Mouse (Mus musculus) neural tube, embryonic 12.5 days (tissue): ENCODE data around the gene Nup107. TPM values are rescaled to one million over a fixed set of nuclear protein-coding genes. Genes with fewer than 3 reads are reported as not detected.

Experiments used
- ATAC-seq: fragments of 200-750 bp; cut with Nextera tagmentation; 2 replicates; pipeline ENCODE4 v1.8.0; 2017; ENCODE audit warnings: low read depth, mild to moderate bottlenecking, moderate TSS enrichment, moderate library complexity; ENCODE audit not compliant: low FRiP score
- H3K27ac ChIP-seq: fragments of 300-500 bp; sonication (generic); 2 replicates; pipeline ENCODE4 v1.5.1; 2016
- H3K27me3 ChIP-seq: fragments of 300-500 bp; sonication (generic); replicated peaks from 2 replicates; pipeline ENCODE4 v1.6.1; 2016; ENCODE audit warnings: mild to moderate bottlenecking
- H3K36me3 ChIP-seq: fragments of 300-500 bp; sonication (generic); 2 replicates; pipeline ENCODE4 v1.6.1; 2016; ENCODE audit warnings: mild to moderate bottlenecking
- H3K4me1 ChIP-seq: fragments of 300-500 bp; sonication (generic); 2 replicates; pipeline ENCODE4 v1.6.1; 2016
- H3K4me2 ChIP-seq: fragments of 300-500 bp; sonication (generic); replicated peaks from 2 replicates; pipeline ENCODE4 v1.6.1; 2016; ENCODE audit warnings: mild to moderate bottlenecking
- H3K4me3 ChIP-seq: fragments of 300-500 bp; sonication (generic); 2 replicates; pipeline ENCODE4 v1.5.1; 2016
- H3K9ac ChIP-seq: fragments of 300-500 bp; sonication (generic); 2 replicates; pipeline ENCODE4 v1.6.1; 2016; ENCODE audit warnings: mild to moderate bottlenecking
- H3K9me3 ChIP-seq: fragments of 300-500 bp; sonication (generic); 2 replicates; pipeline ENCODE4 v1.6.1; 2016; ENCODE audit warnings: mild to moderate bottlenecking
- WGBS: fragments of 180-500 bp; shearing (Covaris S2); methylation state at CpG from one replicate; pipeline ENCODE4 v1.1.7; 2016; 5-methylcytosine and 5-hydroxymethylcytosine counted together
- polyA plus RNA-seq: library from polyadenylated mRNA; unstranded; fragments of >200 nt; fragmentation: Nextera tagmentation; extraction: Ambion mirVana; gene quantifications from 2 replicates; pipeline ENCODE4 v1.2.1, GENCODE M21; 2016

The Nup107 gene
- polyA plus RNA-seq, 1 experiment from 2014 or later: 67.1 TPM

- Histone ChIP-seq H3K9me3 (no peaks in the 10 kb centered on the region), H3K36me3 (peaks cover 42% of the 10 kb centered on the region), H3K4me1 (no peaks in the 10 kb centered on the region), H3K27me3 (no peaks in the 10 kb centered on the region), H3K4me2 (no peak overlapping the region), H3K4me3 (no peak overlapping the region), H3K27ac (no peak overlapping the region), H3K9ac (no peak overlapping the region)
- 74% methylated on average over 4 of the region's 4 CpGs for WGBS
- no peak for ATAC-seq
Observed at GRCm38 (mm10) chr10:117824139-117824538, 31.6 kb upstream of the Nup107 start.

GRCm38 (mm10) chr10:117823321-117823720 is 30.8 kb upstream of the Nup107 start:
- H3K4me3 ChIP-seq: no peak overlapping the region
- no peak overlapping the region for H3K27ac ChIP-seq
- H3K9me3 ChIP-seq: no peaks in the 10 kb centered on the region
- peaks cover 49% of the 10 kb centered on the region for H3K36me3 ChIP-seq
- ATAC-seq: no peak
- H3K4me1 ChIP-seq: no peaks in the 10 kb centered on the region
- no peak overlapping the region for H3K9ac ChIP-seq
- WGBS: 91% methylated on average over 6 of the region's 6 CpGs
- H3K4me2 ChIP-seq: no peak overlapping the region
- H3K27me3 ChIP-seq: no peaks in the 10 kb centered on the region

DNA sequence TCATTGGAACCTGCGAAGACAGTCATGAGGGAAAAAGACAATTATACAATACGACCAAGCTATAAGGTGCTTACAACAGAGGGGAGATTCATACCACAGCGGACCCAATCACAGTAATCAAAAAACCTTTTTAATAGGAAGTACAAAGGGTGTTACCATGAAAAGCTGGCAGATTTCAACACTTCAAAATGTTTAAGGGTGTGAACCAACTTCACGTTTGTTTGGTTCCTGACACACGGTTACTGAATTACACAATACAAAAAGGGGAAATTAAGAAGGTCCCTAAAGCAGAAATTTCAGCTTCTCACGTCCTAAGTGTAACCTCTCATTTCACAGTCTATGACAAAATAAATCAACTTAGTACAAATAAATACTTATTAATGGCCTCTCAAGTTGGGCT is 26.1 kb upstream of the Nup107 start:
- Histone ChIP-seq H3K27me3 (no peaks in the 10 kb centered on the region), H3K4me2 (no peak overlapping the region), H3K4me3 (no peak overlapping the region), H3K9ac (no peak overlapping the region), H3K36me3 (peaks cover 68% of the 10 kb centered on the region), H3K27ac (no peak overlapping the region), H3K4me1 (no peaks in the 10 kb centered on the region), H3K9me3 (no peaks in the 10 kb centered on the region)
- ATAC-seq: no peak
- WGBS: 88% methylated on average over 6 of the region's 6 CpGs

GRCm38 (mm10) chr10:117816721-117817120 is 24.2 kb upstream of the Nup107 start:
- Histone ChIP-seq H3K36me3 (peaks cover 64% of the 10 kb centered on the region), H3K27me3 (no peaks in the 10 kb centered on the region), H3K4me2 (no peak overlapping the region), H3K4me1 (no peaks in the 10 kb centered on the region), H3K27ac (no peak overlapping the region), H3K4me3 (no peak overlapping the region), H3K9me3 (no peaks in the 10 kb centered on the region), H3K9ac (no peak overlapping the region)
- ATAC-seq: no peak
- 95% methylated on average over 6 of the region's 6 CpGs for WGBS

GRCm38 (mm10) chr10:117812501-117812900 is 20.0 kb upstream of the Nup107 start:
- H3K27me3 ChIP-seq: no peaks in the 10 kb centered on the region
- H3K36me3 ChIP-seq: peaks cover 31% of the 10 kb centered on the region
- no peak overlapping the region for H3K9ac ChIP-seq
- H3K9me3 ChIP-seq: no peaks in the 10 kb centered on the region
- 92% methylated on average over 2 of the region's 2 CpGs for WGBS
- H3K27ac ChIP-seq: no peak overlapping the region
- peaks cover 6% of the 10 kb centered on the region; the same call in 1 of the 2 replicates for H3K4me1 ChIP-seq
- ATAC-seq: no peak
- no peak overlapping the region for H3K4me2 ChIP-seq
- no peak overlapping the region for H3K4me3 ChIP-seq

DNA sequence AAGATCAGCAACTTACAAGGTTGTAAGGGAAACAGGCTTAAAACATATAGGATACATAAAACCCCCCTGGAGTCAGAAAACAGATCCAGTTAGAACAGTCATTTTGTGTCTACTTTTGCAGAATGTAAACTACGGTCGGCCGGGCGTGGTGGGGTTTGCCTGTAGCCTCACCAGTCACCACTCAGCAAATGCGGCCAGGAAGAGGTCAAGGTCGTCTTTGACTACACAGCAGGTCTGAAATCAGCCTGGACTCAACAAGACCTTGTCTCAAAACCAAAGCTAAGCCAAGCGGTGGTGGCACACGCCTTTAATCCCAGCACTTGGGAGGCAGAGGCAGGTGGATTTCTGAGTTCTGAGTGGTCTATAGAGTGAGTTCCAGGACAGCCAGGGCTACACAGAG is 19.1 kb upstream of the Nup107 start:
- no peak for ATAC-seq
- Histone ChIP-seq H3K27me3 (no peaks in the 10 kb centered on the region), H3K4me2 (no peak overlapping the region), H3K4me3 (no peak overlapping the region), H3K36me3 (peaks cover 23% of the 10 kb centered on the region), H3K9me3 (no peaks in the 10 kb centered on the region), H3K4me1 (peaks cover 6% of the 10 kb centered on the region; the same call in 1 of the 2 replicates), H3K27ac (no peak overlapping the region), H3K9ac (no peak overlapping the region)
- 95% methylated on average over 8 of the region's 8 CpGs for WGBS

DNA sequence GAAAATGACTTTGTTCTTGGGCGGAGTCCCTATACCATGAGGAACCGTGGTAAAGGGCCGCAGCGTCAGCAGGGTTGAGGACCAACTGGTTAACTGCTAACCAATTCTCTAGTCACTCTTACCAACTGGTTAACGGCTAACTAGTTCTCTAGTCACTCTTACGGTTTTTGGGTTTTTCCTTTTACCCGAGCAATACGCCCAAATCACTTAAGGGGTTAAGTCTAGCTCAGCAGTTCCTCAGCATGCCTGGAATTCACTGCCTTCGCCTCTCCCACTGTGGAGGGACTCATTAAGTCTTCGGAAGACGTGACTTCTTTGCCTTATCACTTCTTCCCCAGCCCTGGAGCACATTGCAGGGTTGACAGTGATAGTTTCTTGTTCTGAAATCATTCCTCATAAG is 18.0 kb upstream of the Nup107 start:
- Histone ChIP-seq H3K27me3 (no peaks in the 10 kb centered on the region), H3K4me2 (no peak overlapping the region), H3K27ac (no peak overlapping the region), H3K36me3 (peaks cover 14% of the 10 kb centered on the region), H3K4me3 (no peak overlapping the region), H3K9ac (no peak overlapping the region), H3K4me1 (peaks cover 6% of the 10 kb centered on the region; the same call in 1 of the 2 replicates), H3K9me3 (no peaks in the 10 kb centered on the region)
- ATAC-seq: no peak
- WGBS: 81% methylated on average over 11 of the region's 11 CpGs

GRCm38 (mm10) chr10:117808068-117808467 is 15.6 kb upstream of the Nup107 start:
- WGBS: 88% methylated on average over 6 of the region's 6 CpGs
- no peak for ATAC-seq
- no peak overlapping the region for H3K27ac ChIP-seq
- no peak overlapping the region for H3K4me3 ChIP-seq
- peaks cover 7% of the 10 kb centered on the region for H3K36me3 ChIP-seq
- no peak overlapping the region for H3K9ac ChIP-seq
- H3K4me1 ChIP-seq: peaks cover 6% of the 10 kb centered on the region; the same call in 1 of the 2 replicates
- no peaks in the 10 kb centered on the region for H3K27me3 ChIP-seq
- no peaks in the 10 kb centered on the region for H3K9me3 ChIP-seq
- H3K4me2 ChIP-seq: no peak overlapping the region

DNA sequence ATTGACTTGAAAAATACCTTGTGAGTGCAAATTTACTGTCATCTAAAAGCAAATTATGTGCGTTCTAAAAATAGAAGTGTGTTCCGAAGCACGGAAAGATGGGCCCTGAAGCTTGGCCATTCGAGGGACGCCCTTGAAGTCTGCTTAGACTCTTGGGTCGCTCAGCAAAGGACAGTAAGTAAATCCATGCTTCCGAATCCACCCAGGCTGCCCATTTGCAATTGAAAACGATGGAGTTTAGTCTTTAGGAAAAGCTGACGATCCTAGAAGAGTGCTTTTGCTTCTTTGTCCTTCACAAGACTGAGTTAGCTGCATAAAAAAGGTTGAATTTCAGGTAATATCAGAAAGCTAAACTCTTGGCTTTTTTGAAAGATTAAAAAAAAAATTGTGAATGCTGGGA is 13.4 kb upstream of the Nup107 start:
- no peak for ATAC-seq
- 56% methylated on average over 9 of the region's 9 CpGs for WGBS

DNA sequence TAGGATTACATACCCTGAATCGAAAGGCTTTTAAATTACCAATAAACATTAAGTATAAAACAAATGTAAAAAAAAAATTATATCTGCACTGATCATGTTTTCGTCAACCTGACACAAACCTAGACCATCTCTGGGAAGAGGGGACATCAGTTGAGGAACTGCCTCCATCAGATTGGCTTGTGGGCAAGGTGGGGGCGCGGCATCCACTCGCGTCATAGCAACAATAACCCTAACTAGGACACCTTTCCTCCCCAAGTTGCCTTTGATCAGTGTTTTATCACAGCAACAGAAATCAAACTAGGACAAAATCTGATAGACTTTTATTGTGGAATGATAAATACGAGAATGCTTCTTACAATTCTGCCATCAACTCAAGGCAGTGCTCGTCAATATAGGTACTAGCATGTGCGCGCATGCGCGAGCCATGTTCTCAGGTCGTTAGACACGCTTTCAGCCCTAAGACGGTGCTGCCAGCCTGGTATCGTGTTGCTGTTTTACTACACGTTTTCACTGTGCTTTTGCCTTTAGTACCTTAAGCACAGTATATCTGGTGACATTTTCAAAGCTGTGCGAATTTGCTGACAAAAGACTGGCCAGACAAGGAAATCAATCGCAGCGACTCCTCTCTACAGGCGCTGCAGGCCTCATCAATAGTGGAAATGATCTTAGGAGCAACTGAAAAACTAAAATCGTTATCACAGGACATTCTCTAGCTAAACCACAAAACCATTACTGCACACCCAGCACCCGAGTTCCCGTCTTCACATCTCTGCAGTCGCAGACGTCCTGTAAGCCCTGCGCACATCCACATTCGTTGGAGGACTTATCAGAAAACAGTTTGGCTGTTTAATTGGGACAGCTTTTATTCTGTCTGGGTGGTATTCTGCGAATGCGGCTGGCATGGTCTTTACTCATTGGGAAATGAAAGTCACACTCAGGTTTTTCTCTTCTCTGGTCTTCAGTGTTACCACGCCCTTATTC is 11.7 kb upstream of the Nup107 start:
- H3K36me3 ChIP-seq: no peaks in the 10 kb centered on the region
- no peak for ATAC-seq
- no peak overlapping the region for H3K9ac ChIP-seq
- no peak overlapping the region for H3K27ac ChIP-seq
- 91% methylated on average over 31 of the region's 31 CpGs for WGBS
- H3K9me3 ChIP-seq: no peaks in the 10 kb centered on the region
- H3K4me2 ChIP-seq: no peak overlapping the region
- no peaks in the 10 kb centered on the region for H3K27me3 ChIP-seq
- H3K4me1 ChIP-seq: no peaks in the 10 kb centered on the region
- H3K4me3 ChIP-seq: no peak overlapping the region

More for the DNA sequence above, 13.4 kb upstream of the Nup107 start:
- no peak overlapping the region for H3K9ac ChIP-seq
- peaks cover 6% of the 10 kb centered on the region; the same call in 1 of the 2 replicates for H3K4me1 ChIP-seq
- H3K4me3 ChIP-seq: no peak overlapping the region
- no peaks in the 10 kb centered on the region for H3K27me3 ChIP-seq
- H3K4me2 ChIP-seq: no peak overlapping the region
- H3K9me3 ChIP-seq: no peaks in the 10 kb centered on the region
- H3K27ac ChIP-seq: no peak overlapping the region
- no peaks in the 10 kb centered on the region for H3K36me3 ChIP-seq

DNA sequence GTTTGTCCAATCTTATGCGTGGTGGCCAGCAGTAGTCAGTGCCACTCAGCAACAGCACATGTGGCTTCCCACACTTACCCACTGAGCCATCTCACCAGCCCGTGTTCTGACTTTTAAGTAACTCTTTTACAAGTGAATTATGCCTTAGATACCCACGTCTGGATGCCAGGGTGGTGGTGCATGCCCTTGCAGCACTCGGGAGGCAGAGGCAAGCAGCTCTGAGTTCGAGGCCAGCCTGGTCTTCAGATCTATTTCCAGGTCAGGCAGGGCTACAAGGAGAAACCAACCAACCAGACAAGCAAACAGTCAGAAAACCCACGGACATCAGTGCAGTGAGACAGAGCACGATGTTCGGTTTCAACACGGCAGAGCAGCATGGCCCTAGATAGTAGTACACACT is 9.4 kb upstream of the Nup107 start:
- 95% methylated on average over 9 of the region's 9 CpGs for WGBS
- no peak overlapping the region for H3K9ac ChIP-seq
- H3K9me3 ChIP-seq: no peaks in the 10 kb centered on the region
- H3K36me3 ChIP-seq: no peaks in the 10 kb centered on the region
- no peak overlapping the region for H3K4me2 ChIP-seq
- no peak overlapping the region for H3K27ac ChIP-seq
- H3K4me3 ChIP-seq: no peak overlapping the region
- no peaks in the 10 kb centered on the region for H3K27me3 ChIP-seq
- ATAC-seq: no peak
- H3K4me1 ChIP-seq: no peaks in the 10 kb centered on the region

- Histone ChIP-seq H3K36me3 (no peaks in the 10 kb centered on the region), H3K27ac (no peak overlapping the region), H3K9me3 (no peaks in the 10 kb centered on the region), H3K27me3 (no peaks in the 10 kb centered on the region), H3K4me1 (no peaks in the 10 kb centered on the region), H3K4me2 (no peak overlapping the region), H3K9ac (no peak overlapping the region), H3K4me3 (no peak overlapping the region)
- WGBS: 93% methylated on average over 11 of the region's 11 CpGs
- no peak for ATAC-seq
Observed at GRCm38 (mm10) chr10:117799806-117800205, 7.3 kb upstream of the Nup107 start.
